Mouse (Mus musculus) forebrain, embryonic 11.5 days (tissue): ENCODE results near the gene Krtap1-3. TPM values are rescaled to one million over a fixed set of nuclear protein-coding genes. Genes with fewer than 3 reads are reported as not detected.

Experiments
- ATAC-seq: fragments of 200-750 bp; cut with Nextera tagmentation; replicated peaks from 2 replicates; pipeline ENCODE4 v1.8.0; 2017; ENCODE audit warnings: moderate TSS enrichment; ENCODE audit not compliant: low FRiP score
- DNase-seq: peaks from one replicate; pipeline ENCODE4 v3.0.0-alpha.2; 2017; ENCODE audit warnings: low spot score
- H3K27ac ChIP-seq: fragments of 300-500 bp; sonication (generic); 2 replicates; pipeline ENCODE4 v1.5.1; 2014; ENCODE audit warnings: low read depth, low read length
- H3K27me3 ChIP-seq: fragments of 300-500 bp; sonication (generic); 2 replicates; pipeline ENCODE4 v1.6.1; 2014; ENCODE audit warnings: mild to moderate bottlenecking, low read length, mixed read lengths; ENCODE audit not compliant: control insufficient read depth, insufficient read depth
- H3K36me3 ChIP-seq: fragments of 300-500 bp; sonication (generic); 2 replicates; pipeline ENCODE4 v1.6.1; 2014; ENCODE audit warnings: mild to moderate bottlenecking, low read length, moderate library complexity, mixed read lengths; ENCODE audit not compliant: control insufficient read depth, insufficient read depth
- H3K4me1 ChIP-seq: fragments of 300-500 bp; sonication (generic); replicated peaks from 2 replicates; pipeline ENCODE4 v1.6.1; 2014; ENCODE audit warnings: low read length, mixed read lengths; ENCODE audit not compliant: control insufficient read depth, insufficient read depth
- H3K4me2 ChIP-seq: fragments of 300-500 bp; sonication (generic); 2 replicates; pipeline ENCODE4 v1.6.1; 2014; ENCODE audit warnings: low read depth, mild to moderate bottlenecking, low read length, moderate library complexity, mixed read lengths; ENCODE audit not compliant: severe bottlenecking
- H3K4me3 ChIP-seq: fragments of 300-500 bp; sonication (generic); 2 replicates; pipeline ENCODE4 v1.5.1; 2014; ENCODE audit warnings: low read depth, low read length
- H3K9ac ChIP-seq: fragments of 300-500 bp; sonication (generic); 2 replicates; pipeline ENCODE4 v1.6.1; 2014; ENCODE audit warnings: low read length
- H3K9me3 ChIP-seq: fragments of 300-500 bp; sonication (generic); 2 replicates; pipeline ENCODE4 v1.6.1; 2016; ENCODE audit warnings: low read length, mixed read lengths; ENCODE audit not compliant: control insufficient read depth
- WGBS: fragments of 180-500 bp; shearing (Covaris S2); extraction: QIAGEN DNeasy Blood & Tissue Kit; methylation state at CpG from one replicate; pipeline ENCODE4 v1.1.7; 2014; 5-methylcytosine and 5-hydroxymethylcytosine counted together
- polyA plus RNA-seq: library from polyadenylated mRNA; unstranded; fragments of >200 nt; fragmentation: Nextera tagmentation; extraction: Ambion mirVana; gene quantifications from 2 replicates; pipeline ENCODE4 v1.2.1, GENCODE M21; 2014

The Krtap1-3 gene
- polyA plus RNA-seq, 1 experiment from 2014 or later, result not detected

GRCm38 (mm10) chr11:99574106-99574505 lies 17.0 kb downstream of the Krtap1-3 start:
- Histone ChIP-seq H3K27ac (no peak overlapping the region), H3K27me3 (no peaks in the 10 kb centered on the region), H3K36me3 (no peaks in the 10 kb centered on the region), H3K4me3 (no peak overlapping the region), H3K9ac (no peak overlapping the region), H3K4me2 (0 out of 2 replicates have a peak overlapping the region, but pooled peaks have one; percentile 26), H3K9me3 (no peaks in the 10 kb centered on the region), H3K4me1 (no peaks in the 10 kb centered on the region)
- DNase-seq (peak; percentile 91), ATAC-seq (peak; percentile 76)
- 6% methylated on average over 7 of the region's 7 CpGs for WGBS

GRCm38 (mm10) chr11:99573164-99573563 lies 18.0 kb downstream of the Krtap1-3 start:
- no peak overlapping the region for H3K4me3 ChIP-seq
- H3K27ac ChIP-seq, result no peak overlapping the region
- H3K4me2 ChIP-seq, result no peak overlapping the region
- ATAC-seq, result no peak
- WGBS, result 31% methylated on average over 4 of the region's 4 CpGs
- no peak for DNase-seq
- H3K9ac ChIP-seq, result no peak overlapping the region
- no peaks in the 10 kb centered on the region for H3K4me1 ChIP-seq
- no peaks in the 10 kb centered on the region for H3K27me3 ChIP-seq
- H3K36me3 ChIP-seq, result no peaks in the 10 kb centered on the region
- H3K9me3 ChIP-seq, result no peaks in the 10 kb centered on the region

DNA sequence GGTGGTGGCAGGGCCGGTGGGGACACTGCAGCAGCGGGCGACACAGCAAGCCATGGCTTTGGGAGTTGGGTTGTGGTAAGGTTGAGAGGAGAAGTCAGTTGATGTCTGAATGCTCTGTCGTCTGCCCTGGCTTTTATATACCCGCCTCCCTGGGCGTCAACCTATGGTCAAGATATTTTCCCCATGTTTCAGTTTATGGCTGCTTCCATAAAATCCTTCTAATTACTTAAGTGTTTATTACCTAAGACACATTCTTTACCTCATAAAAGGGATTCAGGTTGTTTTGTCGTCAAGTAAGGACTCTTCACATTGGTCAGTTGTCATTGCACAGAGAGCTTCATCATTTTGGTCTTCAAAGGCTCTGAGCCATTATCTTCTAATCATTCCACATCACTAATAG lies 24.6 kb downstream of the Krtap1-3 start, which contains the start of gene Krtap3-1:
Krtap3-1 (minus strand) TSS at position 101 of the 400 bp plus-strand sequence.
- WGBS, result 94% methylated on average over 7 of the region's 7 CpGs
- no peak within 1 kb of the TSS for H3K4me3 ChIP-seq

DNA sequence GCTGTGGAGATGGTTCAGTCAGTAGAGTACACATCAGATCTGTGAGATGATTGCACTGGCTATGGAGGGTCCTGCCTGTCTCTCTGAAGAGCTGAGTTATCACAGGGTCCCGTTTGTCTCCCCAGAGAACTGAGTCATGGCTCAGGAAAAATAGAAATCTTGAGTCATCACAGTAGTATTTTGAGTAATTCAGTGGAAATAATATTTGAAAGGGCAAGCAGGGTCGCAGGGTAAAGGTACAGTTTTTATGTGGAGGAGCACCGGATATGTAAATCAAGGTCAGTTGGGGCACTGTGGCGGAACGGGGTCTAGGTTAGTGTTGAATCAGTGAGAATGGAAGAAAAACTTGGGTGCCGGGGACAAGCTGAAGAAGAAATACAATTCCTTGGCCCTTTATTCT lies 28.6 kb downstream of the Krtap1-3 start:
- no peak overlapping the region for H3K27ac ChIP-seq
- DNase-seq (no peak), ATAC-seq (no peak)
- no peaks in the 10 kb centered on the region for H3K9me3 ChIP-seq
- no peak overlapping the region for H3K4me2 ChIP-seq
- no peak overlapping the region for H3K9ac ChIP-seq
- H3K36me3 ChIP-seq, result no peaks in the 10 kb centered on the region
- no peaks in the 10 kb centered on the region for H3K4me1 ChIP-seq
- no peak overlapping the region for H3K4me3 ChIP-seq
- 85% methylated on average over 6 of the region's 6 CpGs for WGBS
- no peaks in the 10 kb centered on the region for H3K27me3 ChIP-seq

More for the DNA sequence above, 24.6 kb downstream of the Krtap1-3 start, which contains the start of gene Krtap3-1:
- Histone ChIP-seq H3K27ac (no peak within 1 kb of the TSS), H3K4me2 (no peak within 1 kb of the TSS), H3K9ac (no peak within 1 kb of the TSS), H3K9me3 (no peaks in the 10 kb centered on the region), H3K4me1 (no peaks in the 10 kb centered on the region), H3K36me3 (no peaks in the 10 kb centered on the region), H3K27me3 (no peaks in the 10 kb centered on the region)
- DNase-seq, result no peak
- ATAC-seq, result no peak

- no peak within 1 kb of the TSS for H3K27ac ChIP-seq
- H3K4me3 ChIP-seq, result no peak within 1 kb of the TSS
- H3K4me1 ChIP-seq, result no peaks in the 10 kb centered on the region
- no peaks in the 10 kb centered on the region for H3K9me3 ChIP-seq
- no peak for DNase-seq
- no peaks in the 10 kb centered on the region for H3K27me3 ChIP-seq
- WGBS, result 92% methylated on average over 9 of the region's 9 CpGs
- H3K36me3 ChIP-seq, result no peaks in the 10 kb centered on the region
- H3K4me2 ChIP-seq, result no peak within 1 kb of the TSS
- no peak for ATAC-seq
- H3K9ac ChIP-seq, result no peak within 1 kb of the TSS
These were observed 31.8 kb downstream of the Krtap1-3 start, which contains the start of gene Gm11939 for GRCm38 (mm10) chr11:99559366-99559765. TSS of gene Gm11939 (minus strand) at chr11:99559466.

GRCm38 (mm10) chr11:99557976-99558745 lies 33.0 kb downstream of the Krtap1-3 start:
- 91% methylated on average over 3 of the region's 3 CpGs for WGBS
- no peak overlapping the region for H3K27ac ChIP-seq
- no peaks in the 10 kb centered on the region for H3K27me3 ChIP-seq
- H3K9ac ChIP-seq, result no peak overlapping the region
- DNase-seq, result no peak
- ATAC-seq, result no peak
- H3K9me3 ChIP-seq, result no peaks in the 10 kb centered on the region
- no peaks in the 10 kb centered on the region for H3K4me1 ChIP-seq
- H3K4me2 ChIP-seq, result no peak overlapping the region
- no peaks in the 10 kb centered on the region for H3K36me3 ChIP-seq
- H3K4me3 ChIP-seq, result no peak overlapping the region

GRCm38 (mm10) chr11:99556753-99557152 lies 34.4 kb downstream of the Krtap1-3 start, which contains the start of gene Krtap3-2:
TSS of gene Krtap3-2 (minus strand) at chr11:99556853.
- Histone ChIP-seq H3K9ac (no peak within 1 kb of the TSS), H3K9me3 (no peaks in the 10 kb centered on the region), H3K4me2 (no peak within 1 kb of the TSS), H3K36me3 (no peaks in the 10 kb centered on the region), H3K4me1 (no peaks in the 10 kb centered on the region), H3K4me3 (no peak within 1 kb of the TSS), H3K27me3 (no peaks in the 10 kb centered on the region), H3K27ac (no peak within 1 kb of the TSS)
- 91% methylated on average over 2 of the region's 2 CpGs for WGBS
- DNase-seq (no peak), ATAC-seq (no peak)

DNA sequence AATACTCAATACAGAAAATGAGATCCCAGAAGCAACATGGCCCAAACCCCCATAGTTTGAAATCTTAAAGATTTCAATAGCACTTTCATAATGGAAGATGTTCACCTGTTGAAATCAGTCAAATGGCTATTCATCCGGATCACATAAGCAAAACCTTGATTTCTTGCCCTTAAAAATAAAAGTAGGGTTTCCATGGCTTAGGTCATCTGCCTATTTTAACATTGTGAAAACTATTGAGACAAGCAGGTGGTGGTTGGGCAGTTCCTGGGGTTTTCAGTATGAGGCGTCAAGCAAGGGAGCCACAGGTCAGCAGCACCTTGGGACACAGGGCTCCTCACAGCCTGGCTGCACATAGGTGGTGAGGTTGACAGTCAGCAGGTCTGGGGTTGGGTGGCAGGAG lies 34.9 kb downstream of the Krtap1-3 start:
- Histone ChIP-seq H3K27ac (no peak overlapping the region), H3K4me1 (no peaks in the 10 kb centered on the region), H3K4me3 (no peak overlapping the region), H3K4me2 (no peak overlapping the region), H3K9me3 (no peaks in the 10 kb centered on the region), H3K36me3 (no peaks in the 10 kb centered on the region), H3K27me3 (no peaks in the 10 kb centered on the region), H3K9ac (no peak overlapping the region)
- 90% methylated on average over 2 of the region's 2 CpGs for WGBS
- DNase-seq (no peak), ATAC-seq (no peak)

- ATAC-seq (no peak), DNase-seq (no peak)
- H3K4me3 ChIP-seq, result no peak within 1 kb of the TSS
- H3K9ac ChIP-seq, result no peak within 1 kb of the TSS
- H3K9me3 ChIP-seq, result no peaks in the 10 kb centered on the region
- no peaks in the 10 kb centered on the region for H3K4me1 ChIP-seq
- no peaks in the 10 kb centered on the region for H3K27me3 ChIP-seq
- 62% methylated on average over 4 of the region's 4 CpGs for WGBS
- no peak within 1 kb of the TSS for H3K4me2 ChIP-seq
- no peak within 1 kb of the TSS for H3K27ac ChIP-seq
- H3K36me3 ChIP-seq, result no peaks in the 10 kb centered on the region
These were observed 40.4 kb downstream of the Krtap1-3 start, which contains the start of gene Krtap3-3 for GRCm38 (mm10) chr11:99550765-99551164. TSS of gene Krtap3-3 (minus strand) at chr11:99550865.
